Mouse (Mus musculus): ENCODE measurements around the gene Gm49361.

DNA sequence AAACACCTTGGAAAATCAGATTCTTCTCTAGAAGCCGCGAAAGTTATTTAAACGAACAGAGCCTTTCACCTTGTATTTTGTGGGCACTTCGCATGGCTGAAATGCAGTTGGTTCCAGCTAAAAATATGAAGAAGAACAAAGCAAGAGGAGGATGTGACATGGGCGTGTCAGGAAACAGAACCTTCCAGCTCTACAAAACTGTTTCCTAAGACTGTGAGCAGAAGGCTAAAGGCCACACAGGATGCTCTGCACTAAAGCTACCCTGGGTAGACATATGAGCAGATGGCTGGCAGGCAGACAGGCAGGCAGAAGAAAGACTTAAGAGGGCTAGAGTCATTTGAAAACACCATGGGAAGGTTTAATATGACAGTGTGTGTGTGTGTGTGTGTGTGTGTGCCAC lies 23.2 kb upstream of the Gm49361 start:
- TF ChIP-seq USF2 (conservative IDR thresholded peaks at IDR 0.05; ENCODE audit: low read depth, low read length) = no peak
- TF ChIP-seq CTCF (conservative IDR thresholded peaks at IDR 0.05 in 1 of 2, IDR thresholded peaks at IDR 0.05 in 1 of 2; ENCODE audit: low read depth in 2 of 2, low read length in 2 of 2) = no peak
- no peak for TF ChIP-seq POLR2A (IDR thresholded peaks at IDR 0.05; ENCODE audit: low read depth, low read length)
- TF ChIP-seq MAFK (IDR thresholded peaks at IDR 0.05; ENCODE audit: insufficient replicate concordance, low read length) = no peak
- TF ChIP-seq TCF12 (IDR thresholded peaks at IDR 0.05; ENCODE audit: low read depth, low read length) = no peak
- TF ChIP-seq HCFC1 (IDR thresholded peaks at IDR 0.05; ENCODE audit: low read depth, low read length) = no peak
- no peak for TF ChIP-seq RCOR1 (conservative IDR thresholded peaks at IDR 0.05; ENCODE audit: low read depth, low read length)
